In genomic region chr11:118874022-118874421, GRCm38 (mm10) we compare ENCODE assay signal across 18 mouse cellular contexts. TPM values are rescaled to one million over a fixed set of nuclear protein-coding genes. Genes with fewer than 3 reads are reported as not detected.
A peak's percentile ranks its signal among the peaks of the same experiment; 100 is the strongest.
DNase-seq lines count a peak whose midpoint lies in the region; ATAC-seq and TF ChIP-seq lines count a peak whose summit lies in the region.
"Had no signal": no experiment of that assay in that cellular context is flagged by ENCODE, and none has a peak within 500 bp of the region (broad histone marks: within the 10 kb centered on the region; RNA-seq: fewer than 3 reads in every experiment).

No protein-coding gene starts in this region.

- H3K27me3 ChIP-seq in forebrain, embryonic 13.5 days: no peaks in the 10 kb centered on the region
- no peaks in the 10 kb centered on the region for H3K27me3 ChIP-seq in forebrain, embryonic 11.5 days (ENCODE audit: control insufficient read depth, insufficient read depth, low read length)
- H3K27me3 ChIP-seq in hindbrain, embryonic 15.5 days: no peaks in the 10 kb centered on the region
- H3K27me3 ChIP-seq in midbrain, embryonic 16.5 days (ENCODE audit: control insufficient read depth, insufficient read depth, low read depth, low read length): no peaks in the 10 kb centered on the region
- H3K27me3 ChIP-seq in thymus, adult 2 months (ENCODE audit: control insufficient read depth, insufficient read depth, low read length): no peaks in the 10 kb centered on the region
- H3K27me3 ChIP-seq: liver, embryonic 13.5 days had no signal

- no peak overlapping the region for H3K9ac ChIP-seq in forebrain, embryonic 13.5 days
- H3K9ac ChIP-seq in forebrain, embryonic 11.5 days (ENCODE audit: low read length): no peak overlapping the region
- no peak overlapping the region for H3K9ac ChIP-seq in hindbrain, embryonic 15.5 days
- peak overlapping the region; percentile 22; the same call in 1 of the 2 replicates for H3K9ac ChIP-seq in midbrain, embryonic 16.5 days (ENCODE audit: low read depth, low read length)
- H3K9ac ChIP-seq: liver, embryonic 13.5 days had no signal

- intact Hi-C loops in heart, postnatal 10 days (cut with DNase I): no loop called here

- H3K27ac ChIP-seq in forebrain, embryonic 13.5 days: peak overlapping the region; percentile 21; the same call in 1 of the 2 replicates
- no peak overlapping the region for H3K27ac ChIP-seq in forebrain, embryonic 11.5 days (ENCODE audit: low read depth, low read length)
- H3K27ac ChIP-seq in hindbrain, embryonic 15.5 days (replicated peaks): peak overlapping the region; percentile 74
- H3K27ac ChIP-seq in midbrain, embryonic 16.5 days (ENCODE audit: low read length): peak overlapping the region; percentile 74
- H3K27ac ChIP-seq in thymus, adult 2 months (ENCODE audit: control insufficient read depth, insufficient read depth, low read length): no peak overlapping the region
- H3K27ac ChIP-seq: heart, embryonic 10.5 days; liver, embryonic 13.5 days had no signal

- H3K4me1 ChIP-seq in forebrain, embryonic 13.5 days: peaks cover 29% of the 10 kb centered on the region
- peaks cover 8% of the 10 kb centered on the region for H3K4me1 ChIP-seq in forebrain, embryonic 11.5 days (replicated peaks; ENCODE audit: control insufficient read depth, insufficient read depth, low read length)
- H3K4me1 ChIP-seq in hindbrain, embryonic 15.5 days (replicated peaks): peaks cover 32% of the 10 kb centered on the region
- H3K4me1 ChIP-seq in midbrain, embryonic 16.5 days (ENCODE audit: control insufficient read depth, insufficient read depth, low read length): peaks cover 31% of the 10 kb centered on the region
- H3K4me1 ChIP-seq in thymus, adult 2 months (replicated peaks; ENCODE audit: control insufficient read depth, insufficient read depth, low read length): no peaks in the 10 kb centered on the region
- H3K4me1 ChIP-seq: liver, embryonic 13.5 days had no signal

- no peak overlapping the region for H3K4me3 ChIP-seq in forebrain, embryonic 13.5 days
- no peak overlapping the region for H3K4me3 ChIP-seq in forebrain, embryonic 11.5 days (ENCODE audit: low read depth, low read length)
- no peak overlapping the region for H3K4me3 ChIP-seq in hindbrain, embryonic 15.5 days
- no peak overlapping the region for H3K4me3 ChIP-seq in midbrain, embryonic 16.5 days (ENCODE audit: low read depth, low read length)
- no peak overlapping the region for H3K4me3 ChIP-seq in thymus, adult 2 months (ENCODE audit: control insufficient read depth, insufficient read depth, low read length)
- H3K4me3 ChIP-seq: heart, embryonic 10.5 days; liver, embryonic 13.5 days had no signal

- no peaks in the 10 kb centered on the region; the same call in 1 of the 2 replicates for H3K36me3 ChIP-seq in forebrain, embryonic 13.5 days (ENCODE audit: poor library complexity, severe bottlenecking)
- no peaks in the 10 kb centered on the region for H3K36me3 ChIP-seq in forebrain, embryonic 11.5 days (ENCODE audit: control insufficient read depth, insufficient read depth, low read length)
- H3K36me3 ChIP-seq in hindbrain, embryonic 15.5 days: no peaks in the 10 kb centered on the region
- H3K36me3 ChIP-seq in midbrain, embryonic 16.5 days (ENCODE audit: control insufficient read depth, insufficient read depth, low read length): no peaks in the 10 kb centered on the region
- no peaks in the 10 kb centered on the region for H3K36me3 ChIP-seq in thymus, adult 2 months (ENCODE audit: control insufficient read depth, insufficient read depth, low read length)
- H3K36me3 ChIP-seq: heart, embryonic 10.5 days; liver, embryonic 13.5 days had no signal

- H3K4me2 ChIP-seq in forebrain, embryonic 13.5 days: no peak overlapping the region
- no peak overlapping the region for H3K4me2 ChIP-seq in forebrain, embryonic 11.5 days (ENCODE audit: low read depth, low read length, severe bottlenecking)
- H3K4me2 ChIP-seq in hindbrain, embryonic 15.5 days: no peak overlapping the region
- no peak overlapping the region for H3K4me2 ChIP-seq in midbrain, embryonic 16.5 days (ENCODE audit: low read length)
- H3K4me2 ChIP-seq: liver, embryonic 13.5 days had no signal

- no peak for TF ChIP-seq POLR2A in thymus, adult 2 months (IDR thresholded peaks at IDR 0.05; ENCODE audit: control insufficient read depth, extremely low read depth, insufficient read depth, low read length, poor library complexity)

- DNase-seq in forebrain, embryonic 11.5 days (ENCODE audit: low spot score): no peak
- peak; percentile 5 for DNase-seq in Muller cell, postnatal 12 days (ENCODE audit: inconsistent ontology term)
- no peak for DNase-seq in heart, postnatal 10 days
- no peak for DNase-seq in thymus, adult 2 months
- DNase-seq: cerebellum, adult 11 months; gastrocnemius, postnatal 36 days; heart, postnatal 36 days; kidney, postnatal 25 days; left cerebral cortex, postnatal 4 days; liver, embryonic 13.5 days; lung, postnatal 10 days; thymus, postnatal 36 days had no signal

- WGBS in forebrain, embryonic 13.5 days: 45% methylated on average over 11 of the region's 11 CpGs
- 57% methylated on average over 11 of the region's 11 CpGs for WGBS in forebrain, embryonic 11.5 days
- WGBS in hindbrain, embryonic 15.5 days: 48% methylated on average over 11 of the region's 11 CpGs
- WGBS in midbrain, embryonic 16.5 days: 31% methylated on average over 11 of the region's 11 CpGs
- WGBS in thymus, adult 2 months: 86% methylated on average over 11 of the region's 11 CpGs

- no peaks in the 10 kb centered on the region for H3K9me3 ChIP-seq in forebrain, embryonic 13.5 days (replicated peaks)
- no peaks in the 10 kb centered on the region for H3K9me3 ChIP-seq in forebrain, embryonic 11.5 days (ENCODE audit: control insufficient read depth, low read length)
- H3K9me3 ChIP-seq in hindbrain, embryonic 15.5 days: no peaks in the 10 kb centered on the region
- H3K9me3 ChIP-seq in midbrain, embryonic 16.5 days (replicated peaks; ENCODE audit: control insufficient read depth, low read length, poor library complexity, severe bottlenecking): no peaks in the 10 kb centered on the region
- H3K9me3 ChIP-seq: heart, embryonic 10.5 days; liver, embryonic 13.5 days had no signal

- no peak for ATAC-seq in forebrain, embryonic 13.5 days
- ATAC-seq in forebrain, embryonic 11.5 days (replicated peaks; ENCODE audit: low FRiP score): no peak
- no peak for ATAC-seq in hindbrain, embryonic 15.5 days (ENCODE audit: low FRiP score, low read depth)
- no peak for ATAC-seq in midbrain, embryonic 16.5 days

- no peak for TF ChIP-seq CTCF in thymus, adult 2 months (IDR thresholded peaks at IDR 0.05; ENCODE audit: borderline replicate concordance, control insufficient read depth, extremely low read depth, insufficient read depth, low read length, poor library complexity)

RNA-seq across cellular contexts. Expression of gene Rbfox3, which starts 37.4 kb away (rescaled TPM):
- 32.0 and 34.0 TPM in 2 replicates for polyA plus RNA-seq in forebrain, embryonic 13.5 days (2015; fragmentation: Nextera tagmentation; extraction: Ambion mirVana)
- polyA plus RNA-seq in forebrain, embryonic 11.5 days (2014; fragmentation: Nextera tagmentation; extraction: Ambion mirVana): 6.9 and 8.8 TPM in 2 replicates
- 71.8 and 77.9 TPM in 2 replicates for polyA plus RNA-seq in hindbrain, embryonic 15.5 days (2015; fragmentation: Nextera tagmentation; extraction: Ambion mirVana)
- 49.1 and 54.9 TPM in 2 replicates for polyA plus RNA-seq in midbrain, embryonic 16.5 days (2015; fragmentation: Nextera tagmentation; extraction: Ambion mirVana)
- under 1 TPM in 1 of 2 experiments, not detected in 1; 0.36 TPM for total RNA-seq in heart, postnatal 10 days (2021)
- polyA plus RNA-seq in thymus, adult 2 months (2012; rRNA removed): 0.32 and 0.50 TPM in 2 replicates
- total RNA-seq: megakaryocyte-erythroid progenitor cell, adult 5-6 weeks had no signal
- polyA plus RNA-seq: C2C12 had no signal

Comparison
In these comparisons a context has a peak if more than half of its experiments do, and no peak if none do; other contexts are left out.
1. H3K27ac ChIP-seq: peak in forebrain, embryonic 13.5 days (single experiment), hindbrain, embryonic 15.5 days (single experiment) and midbrain, embryonic 16.5 days (single experiment); none in forebrain, embryonic 11.5 days (single experiment) and thymus, adult 2 months (single experiment).